Mouse (Mus musculus): ENCODE results near the gene 2610318N02Rik.
A peak's percentile ranks its signal among the peaks of the same experiment; 100 is the strongest.
"Not testable (repeated sequence)": the region's sequence is repeated elsewhere in the genome, so short reads cannot be mapped to it uniquely, and the experiment has no call there.

Gene 2610318N02Rik

GRCm38 (mm10) chr16:17124871-17125520 lies at the start of gene 2610318N02Rik:
Gene 2610318N02Rik, minus strand, starts transcription at chr16:17125167.
- peak; percentile 69 to 77 for DNase-seq

GRCm38 (mm10) chr16:17168049-17168448 lies 43.1 kb upstream of the 2610318N02Rik start:
- DNase-seq = no peak

DNA sequence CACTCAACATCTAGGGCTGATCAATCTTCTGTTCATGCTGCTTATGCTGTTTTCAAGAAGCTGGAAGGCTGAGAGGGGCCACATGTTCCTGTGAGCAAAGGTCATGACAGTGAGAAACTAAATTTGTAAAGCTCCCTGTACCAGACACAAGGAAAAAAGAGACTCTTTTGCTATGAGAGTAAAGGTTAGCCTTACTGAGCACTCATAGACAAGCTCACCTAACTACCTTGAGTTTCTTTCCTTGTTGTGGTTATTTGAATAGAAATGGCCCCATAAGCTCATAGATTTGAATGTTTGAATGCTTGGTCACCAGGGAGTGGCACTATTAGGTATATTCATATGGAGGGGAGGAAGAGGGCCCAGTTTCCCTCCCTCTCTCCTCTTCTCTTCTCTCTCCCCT lies 42.2 kb upstream of the 2610318N02Rik start:
- no peak for DNase-seq

DNA sequence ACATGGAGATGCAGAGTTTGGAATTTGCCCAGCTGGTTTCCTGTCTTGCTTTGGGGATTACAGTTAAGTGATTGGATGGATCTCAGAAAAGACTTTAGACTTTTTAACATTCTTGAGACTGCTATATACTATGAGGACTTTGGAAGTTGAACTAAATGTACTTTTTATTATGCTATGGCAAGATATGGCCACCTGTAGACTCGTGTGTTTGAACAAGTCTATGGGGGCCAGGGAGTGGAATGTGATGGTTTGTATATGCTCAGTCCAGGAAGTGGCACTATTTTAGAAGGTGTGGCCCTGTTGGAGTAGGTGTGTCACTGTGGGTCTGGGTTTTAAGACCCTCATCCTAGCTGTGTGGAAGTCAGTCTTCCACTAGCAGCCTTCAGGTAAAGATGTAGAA lies 40.5 kb upstream of the 2610318N02Rik start:
- not testable (repeated sequence) for DNase-seq

- DNase-seq = no peak
These were observed 29.4 kb upstream of the 2610318N02Rik start for GRCm38 (mm10) chr16:17154346-17154745.

GRCm38 (mm10) chr16:17151874-17152273 lies 26.9 kb upstream of the 2610318N02Rik start:
- no peak for DNase-seq

DNA sequence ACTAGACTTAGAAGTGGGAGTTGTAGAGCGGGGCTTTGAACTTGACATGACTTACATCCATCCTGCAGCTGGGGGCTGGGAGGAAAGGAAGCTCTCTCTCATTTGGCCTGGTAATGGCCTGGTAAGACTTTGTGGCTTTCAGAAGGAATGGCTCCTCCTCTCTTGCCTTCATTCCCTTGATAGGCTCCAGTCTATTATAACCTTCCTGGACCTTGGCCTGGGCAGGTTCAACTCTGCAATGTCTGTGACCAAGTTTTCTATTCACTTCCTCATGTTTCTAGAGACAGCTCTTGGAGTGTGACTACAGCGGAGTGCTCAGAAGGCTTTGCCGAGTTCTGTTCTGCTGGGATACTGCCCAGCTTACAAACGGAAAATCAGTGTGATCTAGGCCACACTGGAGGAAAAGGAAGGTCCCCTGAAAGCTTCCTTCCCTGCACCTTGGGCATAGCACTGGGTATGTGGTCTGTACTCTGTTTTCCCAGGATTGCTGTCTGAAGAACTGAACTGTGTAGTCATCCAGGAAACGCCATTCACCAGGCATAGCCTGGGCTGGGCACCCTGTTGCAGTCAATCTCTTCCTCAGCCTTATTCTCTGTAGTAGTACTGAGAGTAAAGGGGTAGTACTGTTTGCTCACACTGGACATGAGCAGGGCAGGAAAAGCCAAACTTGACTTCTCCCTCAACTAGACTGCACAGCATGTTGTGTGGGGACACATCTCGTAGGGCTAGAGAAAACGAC lies 25.7 kb upstream of the 2610318N02Rik start:
- DNase-seq = no peak

DNA sequence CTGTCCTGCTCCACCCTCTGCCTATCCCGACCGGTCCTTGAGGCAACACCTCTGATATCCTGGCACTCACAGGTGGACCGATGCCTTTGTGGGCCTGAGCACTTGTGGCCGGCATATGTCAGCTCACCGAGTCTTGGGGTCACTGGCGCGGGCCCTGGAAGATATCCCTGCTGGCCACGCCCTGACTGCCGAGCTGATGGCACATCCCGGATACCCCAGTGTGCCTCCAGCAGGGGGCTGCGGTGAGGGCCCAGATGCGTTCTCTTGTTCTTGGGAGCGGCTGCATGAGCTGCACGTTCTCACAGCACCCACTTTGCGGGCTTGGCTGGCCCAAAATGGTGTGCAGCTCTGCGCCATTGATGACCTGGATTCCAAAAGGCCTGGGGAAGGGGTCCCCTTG lies 23.1 kb upstream of the 2610318N02Rik start:
- DNase-seq = peak; percentile 27 to 34

- peak in 1 of 2 experiments; percentile 46 for DNase-seq
These were observed 22.5 kb upstream of the 2610318N02Rik start for GRCm38 (mm10) chr16:17147391-17147929.

- DNase-seq = peak; percentile 91 to 92
These were observed 21.8 kb upstream of the 2610318N02Rik start, which contains the start of gene Ccdc116 for GRCm38 (mm10) chr16:17146772-17147235. Gene Ccdc116, minus strand, starts transcription at chr16:17147229.

- no peak for DNase-seq
These were observed 19.4 kb upstream of the 2610318N02Rik start, which contains the start of gene Ydjc for GRCm38 (mm10) chr16:17144339-17144738. Gene Ydjc, plus strand, starts transcription at chr16:17144621.

DNA sequence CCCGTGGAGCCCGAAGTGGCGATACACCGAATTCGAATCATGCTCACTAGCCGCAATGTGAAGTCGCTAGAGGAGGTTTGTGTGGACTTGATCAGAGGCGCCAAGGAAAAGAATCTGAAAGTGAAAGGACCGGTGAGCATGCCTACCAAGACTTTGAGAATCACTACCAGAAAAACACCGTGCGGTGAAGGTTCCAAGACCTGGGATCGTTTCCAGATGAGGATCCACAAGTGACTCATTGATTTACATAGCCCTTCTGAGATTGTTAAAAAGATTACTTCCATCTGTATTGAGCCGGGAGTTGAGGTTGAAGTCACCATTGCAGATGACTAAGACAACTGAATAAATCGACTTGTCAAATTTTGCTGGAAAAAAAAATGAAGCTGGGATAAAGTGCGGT lies 12.4 kb upstream of the 2610318N02Rik start:
- DNase-seq = no peak

- peak in 1 of 2 experiments; percentile 11 for DNase-seq
These were observed 7.9 kb upstream of the 2610318N02Rik start for GRCm38 (mm10) chr16:17132906-17133200.

- DNase-seq = peak; percentile 98 to 99
These were observed 7.3 kb upstream of the 2610318N02Rik start, which contains the start of gene Sdf2l1 for GRCm38 (mm10) chr16:17132089-17132905. Gene Sdf2l1, minus strand, starts transcription at chr16:17132383.

DNA sequence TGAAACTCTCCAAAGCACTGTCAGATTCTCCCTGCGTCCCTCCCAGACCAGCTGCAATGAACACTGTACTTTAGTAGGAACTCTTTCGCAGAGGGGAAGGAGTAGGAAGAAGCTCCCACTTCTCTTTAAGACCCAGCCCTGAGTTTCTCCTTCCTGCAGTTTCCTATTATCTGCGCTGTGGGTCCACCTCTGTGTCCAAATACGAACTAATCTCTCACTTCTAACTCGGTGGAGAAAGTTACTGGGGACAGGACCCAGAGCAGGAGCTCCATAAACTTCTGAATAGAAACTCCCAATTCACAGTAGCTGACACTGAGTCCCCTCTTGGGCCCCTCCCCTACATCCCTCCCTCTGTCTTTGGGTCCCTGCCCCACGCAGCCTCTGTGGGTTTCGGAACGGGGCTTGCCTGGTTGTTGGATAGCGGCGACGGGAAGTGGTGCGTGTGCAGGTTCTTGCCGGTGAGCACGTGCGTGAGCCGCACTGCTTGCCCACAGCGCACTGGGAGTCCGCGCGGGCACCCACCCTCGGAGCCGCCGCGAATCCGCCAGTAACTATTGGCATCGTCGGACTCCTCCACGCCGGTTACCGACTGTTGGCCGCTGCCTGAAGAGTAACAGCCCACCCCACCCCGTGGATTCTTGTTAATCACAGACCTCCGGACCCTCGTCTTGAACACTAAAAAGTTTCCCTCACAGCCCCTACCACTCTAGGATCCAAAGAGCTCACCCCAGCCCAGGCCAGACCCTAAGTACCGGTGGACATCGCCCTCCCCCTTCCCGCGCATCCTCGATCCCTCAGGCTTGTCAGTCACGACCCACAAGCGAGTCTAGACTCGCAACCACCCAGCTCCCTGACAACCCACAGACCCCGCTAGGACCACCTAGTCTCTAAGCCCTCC lies 6.5 kb upstream of the 2610318N02Rik start:
- peak in 1 of 2 experiments; percentile 20 for DNase-seq

DNA sequence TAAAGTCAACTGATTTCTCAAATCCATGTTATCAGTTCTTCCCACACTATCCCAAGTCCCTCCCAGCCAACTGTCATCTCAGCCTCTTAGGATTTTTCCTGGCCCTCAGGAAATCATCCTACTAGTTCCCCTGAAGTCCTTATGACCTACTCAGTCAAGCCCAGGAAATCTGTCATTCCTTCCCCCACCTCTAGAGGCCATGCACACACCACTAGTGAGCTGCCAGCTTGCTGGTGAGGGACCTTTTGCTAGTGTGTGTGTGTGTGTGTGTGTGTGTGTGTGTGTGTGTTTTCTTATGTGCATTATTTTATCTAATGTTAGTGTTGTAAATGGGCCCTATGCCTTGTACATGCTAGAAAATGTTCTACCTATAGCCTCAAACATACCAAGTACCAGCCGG lies 2.3 kb upstream of the 2610318N02Rik start:
- DNase-seq = peak; percentile 49 to 65

DNA sequence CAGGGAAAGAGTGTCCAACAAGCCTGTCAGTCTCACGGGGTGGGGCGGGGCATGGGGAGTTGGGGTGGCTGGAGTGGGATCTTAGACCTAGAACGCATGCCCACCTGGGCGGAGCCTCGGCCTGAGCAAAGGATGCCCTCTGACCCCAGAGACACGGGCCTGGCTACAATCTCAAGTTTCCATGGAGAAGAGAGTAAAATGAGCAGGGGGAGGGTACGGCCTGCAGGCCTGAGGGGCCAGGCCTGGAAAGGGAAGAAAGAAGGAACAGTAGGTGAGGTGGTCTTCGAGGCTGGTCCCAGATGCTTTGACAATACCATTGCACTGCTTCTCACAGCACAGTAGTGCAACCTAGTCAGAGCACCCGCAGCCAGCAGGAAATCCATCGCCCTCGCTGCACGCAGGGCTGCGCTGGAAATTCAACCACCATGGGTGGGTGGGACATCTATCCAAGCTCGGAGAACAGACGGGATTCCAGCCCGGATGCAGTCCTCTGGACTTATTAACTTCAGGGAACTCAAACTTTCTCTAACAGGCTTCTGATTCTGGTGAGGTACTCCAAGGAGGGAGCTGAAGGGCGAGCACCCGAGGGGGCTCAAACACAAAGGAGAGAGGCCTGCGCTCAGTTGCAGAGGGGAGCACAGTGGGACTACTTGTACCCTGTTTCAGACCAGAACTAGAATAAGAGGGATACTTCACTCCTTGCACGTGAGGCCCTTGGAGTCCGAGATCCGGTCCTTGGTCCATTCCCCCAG lies 672 bp downstream of the 2610318N02Rik start:
- no peak for DNase-seq

DNA sequence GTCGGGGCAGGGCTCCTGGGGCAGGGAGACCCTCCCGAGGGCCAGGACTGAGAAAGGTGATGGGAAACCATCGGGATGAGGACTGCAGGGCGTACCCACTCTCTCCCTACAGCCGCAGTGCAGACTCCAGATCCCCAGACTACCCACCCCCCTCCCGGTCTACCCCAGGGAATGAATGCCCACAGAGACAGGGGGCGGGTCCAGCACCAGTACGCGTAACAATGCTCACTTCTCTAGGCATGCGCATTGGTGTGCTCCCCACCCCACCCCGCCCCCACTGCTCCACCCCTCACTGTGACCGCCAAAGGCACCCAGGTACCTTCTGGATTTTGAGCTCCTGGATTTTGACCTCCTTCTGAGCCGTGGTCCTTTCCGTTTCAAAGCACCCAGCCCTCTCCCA lies 3.4 kb downstream of the 2610318N02Rik start:
- no peak for DNase-seq

DNA sequence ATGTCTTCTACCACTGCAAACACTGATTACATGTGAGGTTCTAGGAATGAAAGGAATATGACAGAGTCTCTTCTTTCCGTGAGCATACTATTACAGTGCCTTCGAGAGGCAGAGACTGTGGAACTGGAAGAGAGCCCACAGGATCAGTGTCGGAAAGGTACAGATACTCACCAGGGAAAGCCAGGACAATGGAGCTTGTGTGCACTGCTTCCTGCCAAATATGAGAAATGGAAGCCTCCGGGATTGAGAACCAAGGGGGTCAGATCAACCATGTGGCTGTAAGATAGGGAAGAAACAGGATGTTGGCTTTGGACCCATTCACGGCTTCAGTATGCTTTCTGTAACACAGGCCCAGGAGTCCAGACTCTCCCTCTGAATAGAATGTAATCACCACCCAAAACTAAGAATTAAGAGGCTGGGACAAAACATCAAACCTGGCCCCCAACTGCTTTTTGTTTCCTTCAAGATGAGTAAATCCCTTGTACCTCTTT lies 7.6 kb downstream of the 2610318N02Rik start:
- DNase-seq = no peak
